Mouse (Mus musculus): Measurements from ENCODE around the gene Senp3. TPM values are rescaled to one million over a fixed set of nuclear protein-coding genes. Genes with fewer than 3 reads are reported as not detected.
A peak's percentile ranks its signal among the peaks of the same experiment; 100 is the strongest.
"Not testable (repeated sequence)": the region's sequence is repeated elsewhere in the genome, so short reads cannot be mapped to it uniquely, and the experiment has no call there.

Gene Senp3
- total RNA-seq, 2 experiments from 2014 or later: 80.8 to 104 TPM

GRCm38 (mm10) chr11:69706775-69707479, 25.0 kb upstream of the Senp3 start:
- no peak for ATAC-seq (ENCODE audit: poor library complexity, severe bottlenecking)

- no peak for ATAC-seq (ENCODE audit: poor library complexity, severe bottlenecking)
These were observed 22.7 kb upstream of the Senp3 start for GRCm38 (mm10) chr11:69704613-69705010.

- ATAC-seq (ENCODE audit: poor library complexity, severe bottlenecking): no peak
These were observed 22.1 kb upstream of the Senp3 start for GRCm38 (mm10) chr11:69703814-69704612.

DNA sequence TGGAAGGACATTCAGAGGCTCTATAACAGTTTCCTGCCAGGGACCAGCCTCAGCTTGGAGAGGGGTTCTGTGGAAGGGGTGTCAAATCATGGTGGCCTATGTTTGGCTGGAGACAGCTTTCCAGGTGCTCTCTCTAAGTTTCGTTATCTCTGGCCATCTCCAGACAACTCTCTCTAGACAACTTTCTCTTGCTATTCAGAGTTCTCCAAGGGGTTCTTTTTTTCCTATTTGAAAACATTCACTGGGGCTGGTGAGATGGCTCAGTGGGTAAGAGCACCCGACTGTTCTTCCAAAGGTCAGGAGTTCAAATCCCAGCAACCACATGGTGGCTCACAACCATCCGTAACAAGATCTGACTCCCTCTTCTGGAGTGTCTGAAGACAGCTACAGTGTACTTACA, 21.5 kb upstream of the Senp3 start:
- not testable (repeated sequence) for ATAC-seq (ENCODE audit: poor library complexity, severe bottlenecking)

- ATAC-seq (ENCODE audit: poor library complexity, severe bottlenecking): not testable (repeated sequence)
These were observed 21.0 kb upstream of the Senp3 start for GRCm38 (mm10) chr11:69702886-69703285.

DNA sequence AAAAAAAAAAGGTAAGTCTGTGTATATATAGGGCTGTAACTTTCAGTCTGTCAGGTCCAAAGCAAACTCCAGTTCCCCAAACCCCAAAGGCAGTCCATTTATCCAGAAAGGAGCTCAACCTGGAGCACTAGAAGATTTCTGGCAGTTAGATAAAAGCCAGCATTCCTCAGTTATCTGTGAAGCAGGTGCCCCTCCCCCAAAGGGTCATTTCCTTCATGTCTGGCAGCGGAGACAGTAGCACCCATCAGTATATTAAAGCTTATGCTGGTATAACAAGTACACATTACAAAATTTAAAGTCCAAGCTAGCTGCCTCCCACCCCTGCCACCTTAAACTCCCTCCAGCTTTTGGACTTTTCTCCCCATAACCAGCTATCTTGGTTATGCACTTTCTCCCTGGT, 17.7 kb upstream of the Senp3 start:
- ATAC-seq (ENCODE audit: poor library complexity, severe bottlenecking): no peak

GRCm38 (mm10) chr11:69698574-69698973, 16.7 kb upstream of the Senp3 start:
- ATAC-seq (ENCODE audit: poor library complexity, severe bottlenecking): no peak

DNA sequence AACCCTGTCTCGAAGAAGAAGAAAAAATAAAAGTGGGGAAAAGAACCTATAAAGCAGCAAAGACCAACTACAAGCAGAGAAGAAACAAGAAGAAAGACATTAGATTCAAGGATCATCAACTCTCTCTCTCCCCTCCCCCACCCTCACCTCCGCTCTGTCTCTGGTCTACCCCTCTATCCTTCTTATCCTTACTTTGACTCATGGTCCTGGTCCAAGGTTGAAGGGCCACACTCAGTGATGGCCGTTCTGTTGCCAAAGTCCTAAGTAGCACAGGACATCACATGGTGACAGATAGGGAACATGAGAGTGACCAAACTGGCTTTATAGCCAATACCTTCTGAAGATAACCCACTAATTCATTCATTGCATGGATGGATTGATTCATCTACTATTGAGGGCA, 15.5 kb upstream of the Senp3 start:
- no peak for ATAC-seq (ENCODE audit: poor library complexity, severe bottlenecking)

DNA sequence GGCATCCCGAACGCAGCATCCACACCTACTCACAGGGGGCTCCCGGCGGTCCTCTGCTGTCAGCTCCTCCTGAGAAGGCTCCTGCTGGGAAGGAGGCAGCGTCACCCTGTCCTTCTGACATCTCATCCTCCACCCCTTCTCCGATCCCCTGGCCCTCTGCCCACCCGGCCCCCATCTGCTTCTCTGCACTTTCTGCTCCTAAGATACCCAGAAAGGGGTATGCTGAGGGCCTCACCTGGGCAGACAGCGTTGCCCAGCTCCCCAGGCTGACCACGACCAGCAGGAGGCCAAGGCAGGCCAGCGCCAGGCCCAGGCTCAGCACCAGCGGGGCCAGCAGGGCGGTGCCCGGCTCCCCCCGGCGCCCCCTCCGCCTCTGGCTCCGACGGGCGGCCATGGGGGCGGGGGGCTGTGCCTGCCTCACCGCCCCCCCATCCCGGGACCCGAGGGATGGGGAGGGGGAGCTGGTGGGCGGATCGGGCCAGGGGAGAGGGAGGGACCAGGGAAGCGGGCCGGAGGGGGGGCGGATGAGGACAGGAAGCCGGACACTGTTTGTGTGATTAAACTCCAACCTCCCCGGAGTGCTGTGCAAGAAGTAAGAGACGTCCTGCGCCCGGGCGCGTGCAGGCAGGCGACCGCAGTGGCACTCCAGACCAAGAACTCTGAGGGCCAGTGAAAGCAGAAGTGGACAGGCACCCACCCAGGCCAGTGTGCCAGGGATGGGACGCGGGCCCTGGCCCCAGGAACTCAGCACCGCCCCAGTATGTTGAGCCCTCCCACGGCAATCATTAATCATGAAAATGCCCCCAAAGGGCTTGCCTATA, 13.7 kb upstream of the Senp3 start, which contains the start of the genes Tnfsf12 and Tnfsfm13:
TSS of gene Tnfsf12 (minus strand) at position 489 of the 821 bp plus-strand sequence.
TSS of gene Tnfsfm13 (minus strand) at position 738 of the 821 bp plus-strand sequence.
- peak; percentile 94 for ATAC-seq (ENCODE audit: poor library complexity, severe bottlenecking)

GRCm38 (mm10) chr11:69695046-69695360, 13.1 kb upstream of the Senp3 start:
- no peak for ATAC-seq (ENCODE audit: poor library complexity, severe bottlenecking)

- no peak for ATAC-seq (ENCODE audit: poor library complexity, severe bottlenecking)
These were observed 11.6 kb upstream of the Senp3 start for GRCm38 (mm10) chr11:69693421-69693965.

DNA sequence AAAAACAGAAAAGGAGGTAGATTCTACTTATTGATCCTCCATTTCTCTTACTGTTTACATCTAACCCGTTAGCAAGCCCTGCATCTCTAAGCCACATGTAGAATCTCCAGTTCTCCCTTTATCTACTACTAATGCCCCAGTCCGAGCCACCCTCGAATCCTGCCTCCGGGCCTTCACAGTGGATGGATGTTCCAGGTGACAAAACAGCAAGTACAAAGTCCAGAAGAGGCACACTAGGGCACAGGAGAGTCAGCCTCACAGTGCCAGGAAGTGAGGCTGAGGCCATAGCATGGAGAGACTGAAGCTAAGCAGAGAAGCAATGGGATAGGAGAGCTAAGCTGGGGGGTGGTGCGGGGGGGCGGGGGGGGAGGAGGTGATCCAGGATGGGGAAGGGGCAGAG, 11.0 kb upstream of the Senp3 start:
- ATAC-seq (ENCODE audit: poor library complexity, severe bottlenecking): no peak

- ATAC-seq (ENCODE audit: poor library complexity, severe bottlenecking): peak; percentile 73
These were observed 10.4 kb upstream of the Senp3 start for GRCm38 (mm10) chr11:69692196-69692811.

DNA sequence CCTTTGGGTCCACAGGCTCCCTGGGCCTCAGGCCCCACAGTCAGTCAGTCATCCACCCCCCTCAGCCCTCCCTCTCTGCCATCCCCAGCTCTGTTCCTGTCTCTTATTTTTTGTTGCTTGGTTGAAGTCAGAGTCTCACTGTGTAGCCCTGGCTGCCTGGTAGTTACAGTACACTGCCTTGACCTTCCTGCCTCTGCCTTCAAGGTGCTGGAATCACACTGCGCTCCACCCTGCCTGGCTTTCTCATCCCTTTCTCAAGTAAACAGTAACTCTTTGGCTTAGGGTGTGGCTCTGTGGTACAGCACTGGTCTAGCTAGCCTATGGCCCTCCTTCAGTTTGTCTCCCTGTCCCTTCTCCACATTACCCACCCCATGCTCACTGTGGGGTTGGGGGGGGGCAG, 8.0 kb upstream of the Senp3 start:
- no peak for ATAC-seq (ENCODE audit: poor library complexity, severe bottlenecking)

GRCm38 (mm10) chr11:69687061-69687460, 5.2 kb upstream of the Senp3 start:
- no peak for ATAC-seq (ENCODE audit: poor library complexity, severe bottlenecking)

- no peak for ATAC-seq (ENCODE audit: poor library complexity, severe bottlenecking)
These were observed 4.5 kb upstream of the Senp3 start for GRCm38 (mm10) chr11:69686377-69686776.

DNA sequence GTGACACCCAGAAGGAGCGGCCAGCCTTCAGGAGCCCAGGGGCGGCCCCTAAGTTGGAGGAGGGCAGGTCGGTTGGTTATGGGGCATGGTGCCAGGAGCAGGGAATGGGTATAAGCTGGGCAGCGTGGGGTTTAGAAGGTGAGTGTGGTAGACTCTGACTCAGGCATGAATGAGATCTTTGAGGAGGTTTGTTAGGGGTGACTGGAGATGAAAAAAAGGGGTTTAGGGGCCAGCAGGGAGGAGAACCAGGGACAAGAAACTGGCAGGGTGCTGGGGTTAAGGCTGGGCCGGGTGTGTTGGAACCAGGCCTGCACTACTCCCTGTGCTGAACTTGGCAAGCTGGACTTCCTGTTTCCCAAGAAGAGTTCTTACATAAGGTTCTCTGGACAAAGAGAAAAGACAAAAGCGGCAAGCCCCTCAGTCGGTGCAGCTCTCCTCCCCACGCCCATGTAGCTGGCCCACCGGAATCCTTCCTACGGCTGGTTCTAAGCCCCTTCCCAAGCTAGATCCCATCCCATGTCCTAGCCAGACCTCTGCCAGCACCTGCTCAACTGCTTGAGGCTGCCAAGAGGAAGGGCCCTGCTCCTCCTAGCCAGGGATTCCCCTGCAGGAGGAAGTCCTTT, 3.8 kb upstream of the Senp3 start, which contains the start of gene Tnfsf13:
TSS of gene Tnfsf13 (minus strand) at position 259 of the 623 bp plus-strand sequence.
- peak; percentile 22; the same call in 1 of the 2 replicates for ATAC-seq (ENCODE audit: poor library complexity, severe bottlenecking)

DNA sequence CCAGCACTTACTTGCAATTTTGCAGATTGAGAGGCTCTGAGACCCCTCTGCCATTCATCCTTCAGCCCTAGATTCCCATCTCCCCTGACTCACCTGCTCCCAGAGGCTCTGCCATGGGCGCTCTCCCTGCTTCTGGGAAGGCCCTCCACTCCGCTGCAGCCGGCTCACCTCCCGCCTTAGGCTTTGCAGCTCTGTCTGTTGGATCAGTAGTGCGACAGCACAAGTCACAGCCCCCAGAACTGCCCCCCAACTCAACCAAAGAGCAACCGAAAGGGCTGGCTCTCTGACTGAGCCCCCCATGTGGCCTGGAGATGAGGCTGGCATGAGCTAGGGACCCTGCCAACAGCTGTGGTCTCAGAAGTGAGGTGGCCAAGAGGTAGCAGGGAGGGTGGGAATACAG, 3.1 kb upstream of the Senp3 start:
- ATAC-seq (ENCODE audit: poor library complexity, severe bottlenecking): no peak

GRCm38 (mm10) chr11:69684128-69684745, 2.4 kb upstream of the Senp3 start:
- ATAC-seq (ENCODE audit: poor library complexity, severe bottlenecking): no peak

- no peak for ATAC-seq (ENCODE audit: poor library complexity, severe bottlenecking)
These were observed 1.7 kb upstream of the Senp3 start for GRCm38 (mm10) chr11:69683576-69683975.

Measured in megakaryocyte, adult 5-6 weeks (primary cell).